Mouse (Mus musculus): ENCODE data around the gene Cadm1. TPM values are rescaled to one million over a fixed set of nuclear protein-coding genes. Genes with fewer than 3 reads are reported as not detected.

The Cadm1 gene
- total RNA-seq, 2 experiments from 2014 or later = 2.0 to 2.8 TPM

- no peak for DNase-seq
- intact Hi-C loops (cut with DNase I) = no loop called here
Measured at GRCm38 (mm10) chr9:47771953-47772352, 242.0 kb downstream of the Cadm1 start.

DNA sequence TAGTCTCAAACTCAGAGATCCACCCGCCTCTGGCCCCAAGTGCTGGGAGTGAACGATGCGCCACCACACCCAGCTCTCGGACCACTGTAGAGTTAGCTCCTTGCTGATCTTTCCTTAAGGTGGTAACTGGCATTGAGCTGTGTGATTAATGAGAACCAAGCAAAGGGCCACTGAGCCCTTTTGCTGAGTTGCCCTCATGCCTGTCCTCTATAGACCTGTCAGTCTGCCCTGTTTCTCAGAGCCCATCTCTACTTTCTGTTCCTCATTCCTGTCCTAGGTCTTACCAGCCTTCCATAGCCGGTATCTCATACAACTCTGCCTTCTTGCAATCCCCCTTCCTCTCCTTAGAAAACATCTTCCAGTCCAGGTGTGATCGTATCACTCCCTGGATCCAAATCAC is 242.8 kb downstream of the Cadm1 start:
- intact Hi-C loops (cut with DNase I) = no loop called here

DNA sequence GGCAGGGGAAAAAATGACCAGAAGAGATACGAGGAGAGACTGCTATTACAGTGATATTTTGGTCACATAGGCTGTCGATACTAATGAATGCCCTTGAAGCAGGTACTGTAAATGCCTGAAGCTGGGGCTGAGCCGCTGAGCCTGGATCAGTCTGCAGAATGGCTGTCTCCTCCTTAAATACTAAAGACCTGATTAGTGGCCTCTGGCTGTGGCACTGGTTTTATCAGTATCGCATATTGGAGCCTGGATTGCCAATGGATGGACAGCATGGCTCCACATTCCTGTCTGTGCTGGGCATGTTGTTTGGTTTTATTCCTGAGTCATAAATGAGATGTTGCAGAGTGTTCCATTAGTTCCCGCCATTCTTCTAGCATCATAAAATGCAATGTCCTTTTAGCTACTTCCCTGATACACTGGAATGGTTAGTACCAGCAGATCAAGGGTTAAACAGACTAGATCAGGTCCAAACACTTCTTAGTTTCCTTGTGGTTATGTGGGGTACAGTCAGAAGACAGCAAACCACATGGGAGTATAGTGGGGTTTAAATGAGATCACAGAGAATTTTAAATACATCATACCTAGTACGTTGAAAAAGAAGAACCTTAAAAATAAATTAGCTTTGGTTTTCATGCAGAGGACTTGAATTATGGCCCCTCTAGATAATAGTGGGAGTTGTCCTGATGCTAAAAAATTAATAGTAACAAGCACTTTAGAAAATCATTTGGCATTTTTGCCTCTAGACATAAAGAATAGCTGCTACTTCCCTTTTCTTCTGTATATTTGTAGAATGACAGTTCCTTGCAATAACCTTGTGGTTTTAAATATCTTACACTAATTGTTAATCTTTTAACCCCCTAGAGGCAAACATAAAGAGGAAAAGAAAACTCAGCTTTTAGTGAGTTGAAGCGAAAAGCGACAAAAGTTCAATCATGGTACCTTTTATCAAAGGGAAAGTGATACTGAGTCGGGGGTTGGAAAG is 247.3 kb downstream of the Cadm1 start:
- DNase-seq = no peak
- intact Hi-C loops (cut with DNase I) = no loop called here

More for the DNA sequence above, 242.8 kb downstream of the Cadm1 start:
- DNase-seq = no peak

GRCm38 (mm10) chr9:47778438-47778837 is 248.5 kb downstream of the Cadm1 start:
- intact Hi-C loops (cut with DNase I) = no loop called here
- DNase-seq = no peak

- intact Hi-C loops (cut with DNase I) = no loop called here
- DNase-seq = no peak
Measured at GRCm38 (mm10) chr9:47779291-47779690, 249.3 kb downstream of the Cadm1 start.

GRCm38 (mm10) chr9:47786642-47787041 is 256.7 kb downstream of the Cadm1 start:
- intact Hi-C loops (cut with DNase I) = no loop called here
- DNase-seq = no peak

- intact Hi-C loops (cut with DNase I) = no loop called here
- DNase-seq = no peak
Measured at GRCm38 (mm10) chr9:47798478-47798877, 268.5 kb downstream of the Cadm1 start.

GRCm38 (mm10) chr9:47801242-47801641 is 271.3 kb downstream of the Cadm1 start:
- no peak for DNase-seq
- intact Hi-C loops (cut with DNase I) = no loop called here

- intact Hi-C loops (cut with DNase I) = no loop called here
- DNase-seq = no peak
Measured at GRCm38 (mm10) chr9:47802527-47802926, 272.6 kb downstream of the Cadm1 start.

DNA sequence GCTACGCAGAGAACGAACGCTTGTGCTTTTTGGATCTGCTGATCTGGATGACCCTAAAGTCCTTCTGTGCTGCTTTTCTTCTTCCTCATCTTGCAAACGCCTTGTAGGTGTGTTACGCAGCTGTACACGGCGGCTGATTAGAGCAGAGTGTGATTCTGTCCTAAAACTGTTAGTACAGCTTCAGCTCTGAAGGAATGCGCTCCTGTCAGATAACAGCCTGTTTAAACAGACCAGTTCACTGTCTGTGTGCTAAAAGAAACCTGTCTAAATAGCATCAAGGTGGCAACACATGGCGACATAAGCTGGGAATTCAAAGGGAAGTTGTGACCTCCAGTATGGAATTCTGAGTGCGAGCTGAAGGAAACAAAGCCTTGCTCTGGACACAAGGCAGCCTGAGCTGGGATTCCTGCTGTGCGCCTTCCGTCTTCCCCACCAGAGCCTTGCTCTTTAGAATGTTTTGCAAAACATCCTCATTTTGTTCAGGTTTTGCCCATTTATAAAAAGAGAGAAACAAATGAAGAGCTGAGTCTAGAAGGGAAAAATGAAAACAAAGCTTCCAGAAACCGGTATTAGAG is 273.6 kb downstream of the Cadm1 start:
- intact Hi-C loops (cut with DNase I) = no loop called here
- DNase-seq = no peak

- DNase-seq = no peak
- intact Hi-C loops (cut with DNase I) = no loop called here
Measured at GRCm38 (mm10) chr9:47805658-47806057, 275.7 kb downstream of the Cadm1 start.

- intact Hi-C loops (cut with DNase I) = no loop called here
- DNase-seq = no peak
Measured at GRCm38 (mm10) chr9:47825668-47826067, 295.7 kb downstream of the Cadm1 start.

- DNase-seq = no peak
- intact Hi-C loops (cut with DNase I) = no loop called here
Measured at GRCm38 (mm10) chr9:47828762-47829161, 298.8 kb downstream of the Cadm1 start.

- intact Hi-C loops (cut with DNase I) = no loop called here
- DNase-seq = no peak
Measured at GRCm38 (mm10) chr9:47829204-47829603, 299.2 kb downstream of the Cadm1 start.

- intact Hi-C loops (cut with DNase I) = no loop called here
- DNase-seq = no peak
Measured at GRCm38 (mm10) chr9:47829846-47830245, 299.9 kb downstream of the Cadm1 start.

- DNase-seq = no peak
- intact Hi-C loops (cut with DNase I) = no loop called here
Measured at GRCm38 (mm10) chr9:47831412-47831811, 301.4 kb downstream of the Cadm1 start.

GRCm38 (mm10) chr9:47838170-47838569 is 308.2 kb downstream of the Cadm1 start:
- intact Hi-C loops (cut with DNase I) = no loop called here
- no peak for DNase-seq

- DNase-seq = no peak
- intact Hi-C loops (cut with DNase I) = no loop called here
Measured at GRCm38 (mm10) chr9:47838890-47839691, 309.1 kb downstream of the Cadm1 start.

GRCm38 (mm10) chr9:47839692-47840025 is 309.7 kb downstream of the Cadm1 start:
- intact Hi-C loops (cut with DNase I) = no loop called here
- DNase-seq = no peak

DNA sequence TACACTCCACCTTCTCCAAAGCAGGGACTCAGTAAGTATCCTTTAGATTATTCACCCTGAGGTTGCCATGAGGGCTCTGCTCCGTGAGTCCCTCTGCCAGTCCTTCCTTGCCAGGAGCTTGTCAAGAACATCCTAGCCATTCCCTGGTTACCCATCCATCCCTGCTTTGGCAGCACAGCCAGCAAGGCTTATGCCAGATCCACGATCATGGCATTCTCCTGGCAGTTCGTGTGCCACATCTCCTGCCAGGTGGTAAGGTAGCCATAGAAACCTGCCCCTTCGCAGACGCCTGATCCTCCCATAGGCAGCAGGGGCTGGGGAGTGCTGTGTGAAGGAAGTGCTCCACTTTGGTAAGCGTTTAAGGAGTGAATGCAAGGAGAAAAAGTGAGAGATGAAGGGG is 313.4 kb downstream of the Cadm1 start:
- intact Hi-C loops (cut with DNase I) = no loop called here
- no peak for DNase-seq

GRCm38 (mm10) chr9:47846275-47846674 is 316.3 kb downstream of the Cadm1 start:
- DNase-seq = no peak
- intact Hi-C loops (cut with DNase I) = no loop called here

All from heart, postnatal 36 days (tissue).